Mouse (Mus musculus) lung, embryonic 14.5 days (tissue): ENCODE results near the gene Cfap299. TPM values are rescaled to one million over a fixed set of nuclear protein-coding genes. Genes with fewer than 3 reads are reported as not detected.

Experiments
- ATAC-seq: fragments of 200-750 bp; cut with Nextera tagmentation; 2 replicates; pipeline ENCODE4 v1.8.0; 2017; ENCODE audit warnings: mild to moderate bottlenecking, moderate TSS enrichment, moderate library complexity; ENCODE audit not compliant: insufficient read depth
- DNase-seq: peaks from one replicate; pipeline ENCODE4 v3.0.0-alpha.2; 2015
- H3K27ac ChIP-seq: fragments of 300-500 bp; sonication (generic); 2 replicates; pipeline ENCODE4 v1.5.1; 2014; ENCODE audit warnings: low read depth, mild to moderate bottlenecking, moderate library complexity
- H3K27me3 ChIP-seq: fragments of 300-500 bp; sonication (generic); 2 replicates; pipeline ENCODE4 v1.6.1; 2014; ENCODE audit warnings: low read length, control low read depth; ENCODE audit not compliant: insufficient read depth
- H3K36me3 ChIP-seq: fragments of 300-500 bp; sonication (generic); 2 replicates; pipeline ENCODE4 v1.6.1; 2014; ENCODE audit warnings: control low read depth; ENCODE audit not compliant: insufficient read depth
- H3K4me1 ChIP-seq: fragments of 300-500 bp; sonication (generic); 2 replicates; pipeline ENCODE4 v1.6.1; 2014; ENCODE audit warnings: antibody characterized with exemption, control low read depth; ENCODE audit not compliant: insufficient read depth
- H3K4me2 ChIP-seq: fragments of 300-500 bp; sonication (generic); 2 replicates; pipeline ENCODE4 v1.6.1; 2014; ENCODE audit warnings: mild to moderate bottlenecking
- H3K4me3 ChIP-seq: fragments of 300-500 bp; sonication (generic); 2 replicates; pipeline ENCODE4 v1.5.1; 2014; ENCODE audit warnings: low read depth, low read length
- H3K9ac ChIP-seq: fragments of 300-500 bp; sonication (generic); 2 replicates; pipeline ENCODE4 v1.6.1; 2014
- H3K9me3 ChIP-seq: fragments of 300-500 bp; sonication (generic); 2 replicates; pipeline ENCODE4 v1.6.1; 2016; ENCODE audit warnings: low read depth, low read length, control low read depth
- CTCF ChIP-seq: IDR thresholded peaks from 2 replicates; pipeline ENCODE4 v1.5.1; 2016; ENCODE audit warnings: antibody characterized with exemption, low read depth
- WGBS: fragments of 180-500 bp; shearing (Covaris S2); extraction: QIAGEN DNeasy Blood & Tissue Kit; methylation state at CpG from one replicate; pipeline ENCODE4 v1.1.7; 2014; 5-methylcytosine and 5-hydroxymethylcytosine counted together
- polyA plus RNA-seq: library from polyadenylated mRNA; unstranded; fragments of >200 nt; fragmentation: Nextera tagmentation; extraction: Ambion mirVana; gene quantifications from 2 replicates; pipeline ENCODE4 v1.2.1, GENCODE M21; 2014

Cfap299 gene
- polyA plus RNA-seq, 1 experiment from 2014 or later, result 2.1 TPM

DNA sequence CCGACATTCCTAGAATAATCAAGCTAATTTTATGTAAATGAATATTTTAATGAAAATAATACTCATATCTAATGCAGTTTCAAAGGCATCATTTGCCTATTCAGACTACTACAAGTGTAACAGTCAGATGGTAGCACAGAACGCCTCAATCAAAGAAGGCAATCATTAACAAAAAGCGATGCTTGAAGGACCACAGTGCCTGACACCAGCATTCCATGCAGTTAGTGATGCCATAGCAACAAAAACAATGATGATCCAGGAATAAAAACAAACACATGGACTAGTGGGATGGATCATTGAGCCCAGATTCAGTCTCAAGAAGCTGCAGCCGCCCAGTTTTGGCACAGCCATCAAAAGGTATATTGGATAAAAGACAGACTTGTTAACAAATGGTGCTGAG, 232.2 kb downstream of the Cfap299 start:
- Histone ChIP-seq H3K9ac (no peak overlapping the region), H3K4me2 (no peak overlapping the region), H3K27ac (no peak overlapping the region), H3K36me3 (no peaks in the 10 kb centered on the region), H3K4me1 (peaks cover 3% of the 10 kb centered on the region; the same call in 1 of the 2 replicates), H3K9me3 (no peaks in the 10 kb centered on the region), H3K4me3 (no peak overlapping the region), H3K27me3 (no peaks in the 10 kb centered on the region)
- WGBS, result 84% methylated on average over 4 of the region's 4 CpGs
- ATAC-seq (no peak), DNase-seq (no peak)
- TF ChIP-seq CTCF, result no peak

DNA sequence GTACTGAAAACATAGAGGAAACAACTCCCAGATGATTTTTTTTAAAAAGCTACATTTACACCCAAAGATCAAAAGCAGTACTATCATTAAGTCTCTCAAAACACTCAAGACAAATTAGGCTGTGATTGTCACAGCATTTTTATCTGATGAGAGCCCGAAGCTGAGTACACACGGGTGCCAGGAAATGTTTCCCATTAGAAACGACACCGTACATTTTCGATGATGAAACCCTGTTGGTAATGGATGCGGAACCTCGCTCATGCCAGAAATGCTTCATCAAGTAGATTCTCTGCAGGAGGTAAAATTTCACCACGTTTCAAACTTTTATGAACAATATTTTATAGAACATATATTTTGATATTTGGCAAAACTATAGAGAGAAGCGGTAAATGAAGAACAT, 233.7 kb downstream of the Cfap299 start:
- Histone ChIP-seq H3K4me1 (peaks cover 9% of the 10 kb centered on the region), H3K4me3 (no peak overlapping the region), H3K27me3 (no peaks in the 10 kb centered on the region), H3K27ac (no peak overlapping the region), H3K9me3 (no peaks in the 10 kb centered on the region), H3K4me2 (no peak overlapping the region), H3K9ac (no peak overlapping the region), H3K36me3 (no peaks in the 10 kb centered on the region)
- ATAC-seq (no peak), DNase-seq (peak; percentile 76)
- TF ChIP-seq CTCF, result no peak
- WGBS, result 37% methylated on average over 9 of the region's 9 CpGs

DNA sequence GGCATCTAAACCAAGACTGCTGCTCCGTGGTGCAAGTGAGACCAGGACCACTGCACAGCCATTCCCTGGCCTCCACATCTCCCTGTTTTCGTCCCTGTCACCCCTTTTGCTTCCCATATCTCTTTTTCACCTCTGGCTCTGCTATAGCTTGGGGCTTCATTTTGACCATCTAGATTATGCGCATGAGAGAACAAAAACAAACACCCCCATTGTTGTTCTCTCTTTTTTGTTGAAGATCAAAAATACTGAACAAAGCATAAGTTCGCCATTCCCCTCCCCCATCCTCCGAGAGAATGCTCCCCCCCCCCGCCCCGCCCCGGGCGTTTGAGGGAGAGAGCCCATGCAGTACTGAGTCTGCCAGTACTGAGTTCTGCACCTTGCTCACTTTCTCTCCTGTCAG, 234.7 kb downstream of the Cfap299 start:
- Histone ChIP-seq H3K4me1 (peaks cover 17% of the 10 kb centered on the region), H3K9ac (no peak overlapping the region), H3K27me3 (no peaks in the 10 kb centered on the region), H3K36me3 (no peaks in the 10 kb centered on the region), H3K27ac (peak overlapping the region; percentile 40; the same call in 1 of the 2 replicates), H3K4me2 (no peak overlapping the region), H3K9me3 (no peaks in the 10 kb centered on the region), H3K4me3 (no peak overlapping the region)
- TF ChIP-seq CTCF, result no peak
- no peak for DNase-seq
- WGBS, result 66% methylated on average over 9 of the region's 9 CpGs
- ATAC-seq, result no peak

DNA sequence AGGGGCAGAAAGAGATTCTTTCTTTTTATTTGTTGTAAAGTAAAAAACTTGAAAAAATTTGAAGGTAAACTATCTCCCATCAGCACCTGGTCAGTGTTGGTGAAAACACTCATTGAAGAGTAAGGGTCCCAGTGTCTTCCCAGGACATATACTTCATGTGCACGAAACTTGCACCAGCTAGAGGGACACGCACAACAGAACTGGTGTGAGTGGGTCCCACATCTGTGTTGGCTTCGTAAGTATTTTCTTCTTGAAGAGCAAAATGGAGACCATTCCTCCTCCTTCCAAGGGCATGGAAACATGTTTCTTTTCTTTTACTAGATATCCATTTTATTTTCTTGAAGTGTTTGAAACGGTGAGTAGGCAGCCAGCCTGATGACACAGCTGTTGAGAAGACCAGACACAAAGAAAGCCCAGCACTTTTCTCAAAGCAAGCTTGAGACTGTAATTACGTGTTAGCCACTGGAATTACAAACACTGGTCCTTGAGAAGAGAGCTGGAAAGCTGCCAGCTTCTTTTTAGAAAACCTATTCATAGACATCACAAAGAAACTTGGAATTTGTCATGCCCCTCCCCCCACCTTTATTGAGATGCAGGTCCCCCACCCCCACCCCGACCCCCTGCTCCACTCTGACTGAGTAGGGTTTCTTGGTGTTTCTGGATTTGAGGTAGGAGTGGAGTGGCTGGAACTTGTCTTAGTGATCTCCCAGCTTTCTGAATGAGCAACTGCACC, 237.5 kb downstream of the Cfap299 start:
- H3K9ac ChIP-seq, result no peak overlapping the region
- H3K4me2 ChIP-seq, result no peak overlapping the region
- H3K36me3 ChIP-seq, result no peaks in the 10 kb centered on the region
- H3K27ac ChIP-seq, result peak overlapping the region; percentile 79; the same call in 1 of the 2 replicates
- no peaks in the 10 kb centered on the region for H3K27me3 ChIP-seq
- H3K9me3 ChIP-seq, result no peaks in the 10 kb centered on the region
- WGBS, result 31% methylated on average over 6 of the region's 6 CpGs
- no peak for TF ChIP-seq CTCF
- DNase-seq (peak; percentile 93), ATAC-seq (peak; percentile 50)
- peaks cover 26% of the 10 kb centered on the region for H3K4me1 ChIP-seq
- H3K4me3 ChIP-seq, result no peak overlapping the region

DNA sequence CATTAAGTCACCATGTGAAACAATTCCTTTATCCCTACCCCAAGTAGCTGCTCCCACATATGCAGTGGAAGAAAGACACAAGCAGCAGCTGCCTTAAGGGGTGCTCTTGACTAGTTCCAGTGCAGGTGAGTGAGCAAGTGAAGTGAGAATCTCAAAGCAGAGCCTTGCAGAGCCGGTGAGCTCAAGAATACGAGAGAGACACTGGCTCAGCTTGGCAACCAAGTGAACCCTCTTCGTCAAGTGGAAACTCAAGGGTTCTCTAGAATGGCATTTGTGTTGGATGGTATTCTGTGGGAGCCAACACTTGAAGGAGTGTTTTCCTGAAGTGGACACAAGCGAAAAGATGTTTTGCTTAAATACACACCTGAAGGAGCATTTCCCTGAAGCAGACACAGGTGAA, 239.4 kb downstream of the Cfap299 start:
- TF ChIP-seq CTCF, result no peak
- 68% methylated on average over 4 of the region's 4 CpGs for WGBS
- no peak for ATAC-seq

DNA sequence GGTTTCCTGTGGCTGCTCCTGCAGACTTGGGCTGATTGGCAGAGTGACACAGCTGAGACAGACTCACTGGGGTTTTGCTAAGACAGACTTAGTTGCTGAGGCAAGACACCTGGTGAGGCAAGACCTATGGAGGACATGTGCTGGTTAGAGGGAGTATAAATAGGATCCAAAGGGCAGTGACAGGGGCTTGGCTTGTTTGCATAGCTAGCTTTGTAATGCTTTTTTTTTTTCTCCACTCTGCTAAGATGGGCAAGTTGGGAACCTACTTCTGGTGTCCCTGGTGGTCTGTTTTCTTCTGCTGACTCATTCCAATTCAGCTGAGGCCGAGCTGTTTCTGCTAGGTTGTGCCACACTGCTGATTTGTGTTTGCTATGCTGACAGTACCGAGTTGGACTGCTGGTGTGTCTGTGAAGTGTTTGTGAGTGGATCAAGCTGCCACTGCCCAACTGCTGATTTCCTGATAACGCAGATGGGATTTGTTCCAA, 240.0 kb downstream of the Cfap299 start:
- Histone ChIP-seq H3K4me2 (no peak overlapping the region), H3K9ac (no peak overlapping the region), H3K4me1 (peaks cover 23% of the 10 kb centered on the region), H3K36me3 (no peaks in the 10 kb centered on the region), H3K4me3 (no peak overlapping the region), H3K27ac (peak overlapping the region; percentile 86), H3K9me3 (no peaks in the 10 kb centered on the region), H3K27me3 (no peaks in the 10 kb centered on the region)
- DNase-seq (peak; percentile 82), ATAC-seq (peak; percentile 80)
- WGBS, result 12% methylated on average over 3 of the region's 3 CpGs
- TF ChIP-seq CTCF, result peak; percentile 34; the same call in 1 of the 2 replicates

More for the DNA sequence above, 239.4 kb downstream of the Cfap299 start:
- Histone ChIP-seq H3K27me3 (no peaks in the 10 kb centered on the region), H3K9ac (no peak overlapping the region), H3K36me3 (no peaks in the 10 kb centered on the region), H3K4me1 (peaks cover 23% of the 10 kb centered on the region), H3K4me2 (no peak overlapping the region), H3K9me3 (no peaks in the 10 kb centered on the region), H3K4me3 (no peak overlapping the region), H3K27ac (peak overlapping the region; percentile 86)
- DNase-seq, result peak; percentile 33

DNA sequence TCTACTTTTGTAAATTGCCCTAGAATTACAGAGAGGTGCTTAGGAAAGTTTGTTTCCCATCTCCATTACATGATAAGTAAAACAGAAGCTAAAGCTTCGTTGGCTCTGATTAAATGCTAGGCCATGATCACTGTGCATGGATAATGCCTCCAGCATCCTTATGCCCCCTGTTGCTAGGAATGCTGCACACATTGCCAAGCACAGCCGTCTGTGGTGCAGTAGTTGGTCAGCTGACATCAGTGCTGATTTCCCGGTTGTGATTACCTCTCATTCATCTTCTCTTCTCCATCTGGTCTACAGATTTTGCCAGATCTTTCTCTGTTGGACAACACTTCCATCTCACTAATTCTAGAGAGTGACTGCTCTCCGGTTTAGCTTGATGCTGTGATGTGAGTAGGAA, 243.3 kb downstream of the Cfap299 start:
- Histone ChIP-seq H3K36me3 (no peaks in the 10 kb centered on the region), H3K4me3 (no peak overlapping the region), H3K27me3 (no peaks in the 10 kb centered on the region), H3K4me1 (peaks cover 31% of the 10 kb centered on the region), H3K4me2 (no peak overlapping the region), H3K9ac (no peak overlapping the region), H3K9me3 (no peaks in the 10 kb centered on the region), H3K27ac (no peak overlapping the region)
- DNase-seq, result no peak
- no peak for ATAC-seq
- TF ChIP-seq CTCF, result peak; percentile 26; the same call in 1 of the 2 replicates
- WGBS, result 64% methylated on average over 4 of the region's 4 CpGs
